Mouse (Mus musculus): ENCODE measurements around the gene Hes7.

DNA sequence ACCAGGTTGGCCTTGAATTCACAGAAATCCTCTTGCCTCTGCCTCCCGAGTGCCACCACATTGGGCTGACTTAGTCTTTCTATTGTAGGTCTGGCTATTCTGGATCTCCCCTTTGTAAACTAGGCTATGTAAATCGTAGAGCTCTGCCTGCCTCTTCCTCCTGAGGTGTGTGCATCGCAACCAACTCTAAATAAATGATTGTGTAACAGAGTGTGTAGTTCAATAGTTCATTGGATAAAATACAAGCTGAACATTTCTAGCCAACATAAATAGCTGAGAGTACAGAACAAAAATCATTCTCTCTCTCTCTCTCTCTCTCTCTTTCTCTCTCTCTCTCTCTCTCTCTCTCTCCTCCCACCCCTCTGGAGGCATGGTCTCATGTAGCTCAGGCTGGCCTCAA lies 5.6 kb upstream of the Hes7 start:
- TF ChIP-seq POLR2A (IDR thresholded peaks at IDR 0.05; ENCODE audit: insufficient read depth, low read length) (no peak), CTCF (IDR thresholded peaks at IDR 0.05; ENCODE audit: low read depth, low read length) (no peak), EP300 (IDR thresholded peaks at IDR 0.05; ENCODE audit: insufficient read depth, low read depth, low read length) (no peak)

Data from ES-Bruce4 (cell line).